Mouse (Mus musculus): ENCODE data around the gene Lasp1. TPM values are rescaled to one million over a fixed set of nuclear protein-coding genes. Genes with fewer than 3 reads are reported as not detected.

Lasp1 gene
- polyA plus RNA-seq, 1 experiment from 2014 or later, result 62.6 TPM

DNA sequence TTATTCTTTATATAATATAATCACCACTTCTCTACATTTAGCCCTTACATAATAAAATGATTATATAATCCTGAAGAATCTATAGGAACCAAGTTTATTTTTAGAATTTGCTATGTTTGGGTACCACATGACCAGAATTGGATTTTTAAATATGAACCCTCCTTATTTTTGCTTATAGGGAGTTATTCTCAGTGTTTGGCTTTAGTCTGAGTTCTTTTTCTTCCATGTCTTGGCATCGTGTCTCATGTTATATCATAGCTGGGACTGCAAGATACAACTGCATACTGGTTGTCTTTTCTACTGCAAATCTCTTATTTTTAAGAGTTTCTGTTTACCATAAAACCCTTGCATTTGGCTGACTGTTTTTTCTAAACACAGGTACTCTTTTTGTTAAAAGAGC is 75.6 kb downstream of the Lasp1 start:
- Histone ChIP-seq H3K36me3 (replicated peaks; ENCODE audit: control insufficient read depth, insufficient read depth, low read depth, low read length) (no peaks in the 10 kb centered on the region), H3K4me3 (ENCODE audit: low read depth, low read length) (no peak overlapping the region), H3K9me3 (replicated peaks; ENCODE audit: control insufficient read depth, low read length) (no peaks in the 10 kb centered on the region), H3K27ac (replicated peaks; ENCODE audit: low read depth, low read length) (no peak overlapping the region), H3K9ac (replicated peaks; ENCODE audit: low read length) (no peak overlapping the region), H3K4me1 (ENCODE audit: control insufficient read depth, insufficient read depth, low read length) (no peaks in the 10 kb centered on the region), H3K27me3 (ENCODE audit: control insufficient read depth, insufficient read depth, low read length) (no peaks in the 10 kb centered on the region), H3K4me2 (ENCODE audit: low read depth, low read length) (no peak overlapping the region)
- DNase-seq (ENCODE audit: low spot score) (no peak), ATAC-seq (replicated peaks; ENCODE audit: insufficient number of reproducible peaks, low FRiP score, low TSS enrichment, low read depth) (no peak)
- 86% methylated on average over 1 of the region's 1 CpGs for WGBS

DNA sequence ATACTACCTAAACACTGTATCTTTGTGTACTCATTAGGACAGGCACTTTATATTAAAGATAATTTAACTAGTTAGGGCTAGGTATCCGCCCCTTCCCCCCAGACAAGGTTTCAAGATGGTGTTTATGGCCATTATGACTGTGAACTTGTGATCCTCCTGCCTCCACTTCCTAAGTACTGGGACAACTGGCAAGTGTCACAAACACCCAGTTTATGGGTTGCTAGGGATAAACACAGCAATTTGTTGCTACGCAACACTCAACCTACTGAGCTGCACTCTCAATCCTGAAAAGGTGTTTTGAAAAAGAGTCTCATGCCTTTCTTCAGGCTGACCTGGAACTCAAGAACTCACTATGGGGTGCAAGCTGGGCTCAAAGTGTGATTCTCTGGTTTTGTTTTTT is 78.5 kb downstream of the Lasp1 start:
- no peak overlapping the region for H3K9ac ChIP-seq (replicated peaks; ENCODE audit: low read length)
- H3K27me3 ChIP-seq (ENCODE audit: control insufficient read depth, insufficient read depth, low read length), result no peaks in the 10 kb centered on the region
- H3K9me3 ChIP-seq (replicated peaks; ENCODE audit: control insufficient read depth, low read length), result no peaks in the 10 kb centered on the region
- H3K27ac ChIP-seq (replicated peaks; ENCODE audit: low read depth, low read length), result no peak overlapping the region
- no peak overlapping the region for H3K4me2 ChIP-seq (ENCODE audit: low read depth, low read length)
- H3K4me1 ChIP-seq (ENCODE audit: control insufficient read depth, insufficient read depth, low read length), result no peaks in the 10 kb centered on the region
- no peaks in the 10 kb centered on the region for H3K36me3 ChIP-seq (replicated peaks; ENCODE audit: control insufficient read depth, insufficient read depth, low read depth, low read length)
- DNase-seq (ENCODE audit: low spot score) (no peak), ATAC-seq (replicated peaks; ENCODE audit: insufficient number of reproducible peaks, low FRiP score, low TSS enrichment, low read depth) (no peak)
- no peak overlapping the region for H3K4me3 ChIP-seq (ENCODE audit: low read depth, low read length)
- WGBS, result 87% methylated on average over 2 of the region's 2 CpGs

DNA sequence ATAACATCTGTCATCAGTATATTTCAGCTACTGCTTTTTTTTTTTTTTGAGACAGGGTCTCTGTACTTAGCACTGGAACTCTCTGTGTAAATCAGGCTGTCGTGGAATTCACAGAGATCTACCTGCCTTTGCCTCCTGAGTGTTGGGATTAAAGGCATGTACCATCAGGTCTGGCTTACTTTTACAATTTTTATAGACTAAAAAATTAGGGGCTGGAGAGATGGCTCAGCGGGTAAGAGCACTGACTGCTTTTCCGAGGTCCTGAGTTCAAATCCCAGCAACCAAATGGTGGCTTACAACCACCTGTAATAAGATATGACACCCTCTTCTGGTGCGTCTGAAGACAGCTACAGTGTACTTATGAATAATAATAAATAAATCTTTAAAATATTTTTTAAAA is 81.6 kb downstream of the Lasp1 start:
- Histone ChIP-seq H3K27me3 (ENCODE audit: control insufficient read depth, insufficient read depth, low read length) (no peaks in the 10 kb centered on the region), H3K4me2 (ENCODE audit: low read depth, low read length) (no peak overlapping the region), H3K4me3 (ENCODE audit: low read depth, low read length) (no peak overlapping the region), H3K27ac (replicated peaks; ENCODE audit: low read depth, low read length) (no peak overlapping the region), H3K36me3 (replicated peaks; ENCODE audit: control insufficient read depth, insufficient read depth, low read depth, low read length) (no peaks in the 10 kb centered on the region), H3K9me3 (replicated peaks; ENCODE audit: control insufficient read depth, low read length) (no peaks in the 10 kb centered on the region), H3K4me1 (ENCODE audit: control insufficient read depth, insufficient read depth, low read length) (no peaks in the 10 kb centered on the region), H3K9ac (replicated peaks; ENCODE audit: low read length) (no peak overlapping the region)
- DNase-seq (ENCODE audit: low spot score), result no peak
- 89% methylated on average over 4 of the region's 4 CpGs for WGBS
- no peak for ATAC-seq (replicated peaks; ENCODE audit: insufficient number of reproducible peaks, low FRiP score, low TSS enrichment, low read depth)

DNA sequence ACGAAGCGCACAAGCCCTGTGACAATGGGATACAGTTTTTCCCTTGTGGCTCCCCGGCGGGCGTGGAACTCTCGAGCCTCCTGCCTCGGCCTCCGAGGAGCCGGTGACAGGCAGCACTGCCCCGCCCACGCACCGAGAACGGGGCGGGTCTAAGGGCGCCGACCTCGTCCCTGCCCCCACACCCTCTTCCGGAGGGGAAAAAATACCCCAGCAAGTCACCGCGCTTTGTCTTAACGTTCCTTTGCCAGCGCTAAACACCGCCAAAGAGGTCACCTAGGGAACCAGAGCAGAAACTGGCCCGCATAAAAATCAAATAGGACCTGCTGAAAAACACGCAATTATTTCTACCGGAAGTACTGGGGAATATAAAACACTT is 84.7 kb downstream of the Lasp1 start:
- H3K36me3 ChIP-seq (replicated peaks; ENCODE audit: control insufficient read depth, insufficient read depth, low read depth, low read length), result no peaks in the 10 kb centered on the region
- H3K27ac ChIP-seq (replicated peaks; ENCODE audit: low read depth, low read length), result peak overlapping the region; percentile 48
- no peaks in the 10 kb centered on the region for H3K4me1 ChIP-seq (ENCODE audit: control insufficient read depth, insufficient read depth, low read length)
- H3K27me3 ChIP-seq (ENCODE audit: control insufficient read depth, insufficient read depth, low read length), result no peaks in the 10 kb centered on the region
- H3K4me2 ChIP-seq (ENCODE audit: low read depth, low read length), result peak overlapping the region; percentile 21
- ATAC-seq (replicated peaks; ENCODE audit: insufficient number of reproducible peaks, low FRiP score, low TSS enrichment, low read depth), result no peak
- no peaks in the 10 kb centered on the region for H3K9me3 ChIP-seq (replicated peaks; ENCODE audit: control insufficient read depth, low read length)
- H3K4me3 ChIP-seq (ENCODE audit: low read depth, low read length), result peak overlapping the region; percentile 46
- H3K9ac ChIP-seq (replicated peaks; ENCODE audit: low read length), result peak overlapping the region; percentile 53
- 3% methylated on average over 26 of the region's 26 CpGs for WGBS
- DNase-seq (ENCODE audit: low spot score), result peak; percentile 78

DNA sequence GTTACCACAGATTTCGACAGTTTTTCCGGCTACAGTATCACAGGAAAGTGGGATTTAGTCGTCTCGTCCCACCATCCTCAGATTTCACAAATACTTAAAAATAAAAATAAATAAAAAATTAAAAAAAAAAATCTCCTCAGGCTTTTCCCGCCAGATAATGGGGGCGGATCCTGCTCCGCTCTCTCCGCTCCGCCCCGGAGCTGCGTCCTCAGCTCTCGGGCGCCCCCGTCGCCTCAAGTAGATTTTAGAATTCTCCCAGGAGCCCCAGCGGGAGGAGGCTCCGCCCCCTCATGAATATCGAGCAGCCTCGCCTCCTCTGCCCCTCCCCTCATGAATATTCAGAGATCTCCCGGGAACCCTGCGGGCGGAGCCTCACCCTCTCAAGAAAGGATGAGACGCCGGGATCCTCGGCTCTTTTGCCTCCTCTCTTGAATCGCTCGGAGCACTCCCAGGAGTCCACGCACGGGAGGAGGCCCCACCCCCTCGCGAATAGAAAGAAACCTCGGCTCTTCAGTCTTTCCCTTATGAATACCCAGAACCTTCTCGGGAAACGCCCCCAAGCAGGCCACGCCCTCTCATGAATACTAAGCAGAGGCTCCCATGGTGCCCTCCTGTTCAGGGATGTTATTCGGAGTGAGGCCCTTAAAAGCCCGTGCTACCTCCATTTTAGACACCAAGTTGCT is 85.3 kb downstream of the Lasp1 start, which contains the start of gene Fbxo47:
TSS of gene Fbxo47 (minus strand) at position 237 of the 683 bp plus-strand sequence.
- no peaks in the 10 kb centered on the region for H3K9me3 ChIP-seq (replicated peaks; ENCODE audit: control insufficient read depth, low read length)
- H3K27me3 ChIP-seq (ENCODE audit: control insufficient read depth, insufficient read depth, low read length), result no peaks in the 10 kb centered on the region
- H3K4me3 ChIP-seq (ENCODE audit: low read depth, low read length), result peak within 1 kb of the TSS; percentile 46
- no peaks in the 10 kb centered on the region for H3K4me1 ChIP-seq (ENCODE audit: control insufficient read depth, insufficient read depth, low read length)
- peak; percentile 93 for ATAC-seq (replicated peaks; ENCODE audit: insufficient number of reproducible peaks, low FRiP score, low TSS enrichment, low read depth)
- H3K4me2 ChIP-seq (ENCODE audit: low read depth, low read length), result peak within 1 kb of the TSS; percentile 21
- under 1% methylated on average over 37 of the region's 37 CpGs for WGBS
- peak within 1 kb of the TSS; percentile 53 for H3K9ac ChIP-seq (replicated peaks; ENCODE audit: low read length)
- DNase-seq (ENCODE audit: low spot score), result peak; percentile 99
- H3K36me3 ChIP-seq (replicated peaks; ENCODE audit: control insufficient read depth, insufficient read depth, low read depth, low read length), result no peaks in the 10 kb centered on the region
- H3K27ac ChIP-seq (replicated peaks; ENCODE audit: low read depth, low read length), result peak within 1 kb of the TSS; percentile 54

DNA sequence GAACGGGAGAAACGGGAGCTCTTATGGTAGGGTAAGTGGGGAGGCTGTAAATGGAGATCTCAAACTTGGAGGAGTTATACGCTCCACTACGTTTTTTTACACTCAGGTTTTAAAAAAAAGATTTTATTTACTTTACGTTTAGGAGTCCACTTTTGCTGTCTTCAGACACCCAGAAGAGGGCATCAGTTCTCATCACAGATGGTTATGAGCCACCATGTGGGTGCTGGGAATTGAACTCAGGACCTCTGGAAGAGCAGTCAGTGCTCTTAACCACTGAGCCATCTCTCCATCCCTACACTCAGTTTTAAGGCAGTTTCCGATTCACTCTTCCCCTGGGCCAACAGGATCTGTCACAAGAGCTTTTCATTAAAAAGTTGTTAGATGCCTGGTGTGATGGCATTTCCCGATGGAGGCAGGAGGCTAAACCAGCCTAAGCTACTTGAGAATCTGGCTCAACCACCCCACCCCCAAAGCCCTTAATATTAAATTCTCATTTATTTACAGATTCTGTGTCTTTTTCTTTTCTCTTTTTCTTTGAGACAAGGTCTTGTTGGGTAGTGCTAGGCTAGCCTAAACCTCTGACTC is 85.9 kb downstream of the Lasp1 start:
- Histone ChIP-seq H3K27ac (replicated peaks; ENCODE audit: low read depth, low read length) (no peak overlapping the region), H3K4me2 (ENCODE audit: low read depth, low read length) (peak overlapping the region; percentile 21; the same call in 1 of the 2 replicates), H3K4me1 (ENCODE audit: control insufficient read depth, insufficient read depth, low read length) (no peaks in the 10 kb centered on the region), H3K36me3 (replicated peaks; ENCODE audit: control insufficient read depth, insufficient read depth, low read depth, low read length) (no peaks in the 10 kb centered on the region), H3K27me3 (ENCODE audit: control insufficient read depth, insufficient read depth, low read length) (no peaks in the 10 kb centered on the region), H3K4me3 (ENCODE audit: low read depth, low read length) (peak overlapping the region; percentile 46), H3K9me3 (replicated peaks; ENCODE audit: control insufficient read depth, low read length) (no peaks in the 10 kb centered on the region), H3K9ac (replicated peaks; ENCODE audit: low read length) (0 out of 2 replicates have a peak overlapping the region, but pooled peaks have one; percentile 2)
- ATAC-seq (replicated peaks; ENCODE audit: insufficient number of reproducible peaks, low FRiP score, low TSS enrichment, low read depth) (no peak), DNase-seq (ENCODE audit: low spot score) (no peak)
- 26% methylated on average over 7 of the region's 7 CpGs for WGBS

DNA sequence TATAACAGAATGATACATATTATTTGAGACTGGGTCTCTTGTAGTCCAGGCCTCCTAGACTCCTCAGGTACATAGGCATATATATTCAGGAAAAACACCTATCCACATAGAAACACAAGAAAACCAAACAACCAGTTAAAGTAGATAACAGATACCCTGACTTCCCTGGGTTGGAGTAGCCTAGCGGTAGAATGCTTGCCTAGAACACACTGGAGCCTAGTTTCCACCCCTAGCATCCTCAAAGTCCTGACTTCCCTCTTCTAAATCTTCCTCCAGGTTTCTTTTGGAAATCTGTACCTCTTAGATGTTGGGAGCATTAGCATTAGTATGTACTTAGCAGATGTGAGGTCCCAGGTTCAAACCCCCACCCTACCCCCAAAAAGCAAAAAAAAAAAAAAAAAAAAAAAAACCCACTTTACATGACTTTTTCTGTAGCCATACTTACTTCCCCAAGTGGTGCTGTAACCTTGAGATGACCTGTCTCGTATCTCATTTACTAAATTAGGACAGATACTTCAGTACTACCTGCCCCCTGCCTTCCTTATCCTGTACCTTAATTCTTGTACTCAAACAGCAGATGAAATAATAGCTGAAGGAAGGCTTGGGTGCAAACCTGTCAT is 86.6 kb downstream of the Lasp1 start:
- H3K4me3 ChIP-seq (ENCODE audit: low read depth, low read length), result no peak overlapping the region
- H3K4me1 ChIP-seq (ENCODE audit: control insufficient read depth, insufficient read depth, low read length), result no peaks in the 10 kb centered on the region
- H3K27me3 ChIP-seq (ENCODE audit: control insufficient read depth, insufficient read depth, low read length), result no peaks in the 10 kb centered on the region
- H3K36me3 ChIP-seq (replicated peaks; ENCODE audit: control insufficient read depth, insufficient read depth, low read depth, low read length), result no peaks in the 10 kb centered on the region
- WGBS, result 95% methylated on average over 2 of the region's 2 CpGs
- DNase-seq (ENCODE audit: low spot score), result no peak
- no peak overlapping the region for H3K9ac ChIP-seq (replicated peaks; ENCODE audit: low read length)
- ATAC-seq (replicated peaks; ENCODE audit: insufficient number of reproducible peaks, low FRiP score, low TSS enrichment, low read depth), result no peak
- H3K4me2 ChIP-seq (ENCODE audit: low read depth, low read length), result no peak overlapping the region
- H3K27ac ChIP-seq (replicated peaks; ENCODE audit: low read depth, low read length), result no peak overlapping the region
- no peaks in the 10 kb centered on the region for H3K9me3 ChIP-seq (replicated peaks; ENCODE audit: control insufficient read depth, low read length)

Data from embryonic facial prominence, embryonic 11.5 days (tissue).